Mouse (Mus musculus) cerebellum, adult 2 months (tissue): ENCODE data around the gene Vopp1.

Source experiments
- CTCF ChIP-seq: fragments of 200-500 bp; IDR thresholded peaks from 2 replicates; pipeline ENCODE4 v1.5.1; 2011; ENCODE audit warnings: low read depth, mild to moderate bottlenecking, control low read depth, low read length, moderate library complexity, borderline replicate concordance; ENCODE audit not compliant: insufficient read depth
- POLR2A ChIP-seq: fragments of 200-500 bp; IDR thresholded peaks from 2 replicates; pipeline ENCODE4 v1.6.1; 2011; ENCODE audit warnings: low read length, control low read depth, borderline replicate concordance; ENCODE audit not compliant: insufficient read depth

GRCm38 (mm10) chr6:57839693-57840408, 14.9 kb upstream of the Vopp1 start:
- TF ChIP-seq CTCF: no peak
- TF ChIP-seq POLR2A: no peak
